In the genomic region with DNA sequence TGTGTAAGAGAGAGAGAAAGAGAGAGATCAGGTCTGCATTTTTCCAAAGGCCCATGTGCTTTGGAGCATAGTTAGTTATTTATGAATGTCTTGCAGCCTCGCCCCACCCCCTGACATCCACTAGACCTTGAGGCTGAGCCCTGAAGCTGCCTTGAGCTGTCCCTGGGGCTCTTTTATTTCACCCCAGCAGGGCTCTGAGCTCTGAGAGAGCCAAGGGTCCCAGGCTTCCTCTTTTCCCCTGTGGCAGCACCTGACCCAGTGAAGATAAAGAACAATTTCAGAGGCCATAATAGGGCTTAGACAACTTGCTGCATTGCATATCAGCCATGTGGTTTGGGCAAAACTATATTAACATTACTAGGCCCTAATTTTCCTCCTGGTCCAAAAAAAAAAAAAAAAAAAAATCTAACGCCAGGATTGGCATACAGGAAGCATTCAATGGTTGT, we compare ENCODE assay signal across 11 mouse cellular contexts.
DNase-seq lines count a peak whose midpoint lies in the region; ATAC-seq and TF ChIP-seq lines count a peak whose summit lies in the region.
"Had no signal": no experiment of that assay in that cellular context is flagged by ENCODE, and none has a peak within 500 bp of the region (broad histone marks: within the 10 kb centered on the region; RNA-seq: fewer than 3 reads in every experiment).

No protein-coding gene starts in this region.

- no peak for TF ChIP-seq POLR2A in myocyte (IDR thresholded peaks at IDR 0.05; ENCODE audit: insufficient read length, low read depth)

- WGBS in midbrain, embryonic 16.5 days, result 79% methylated on average over 2 of the region's 2 CpGs
- WGBS in midbrain, embryonic 11.5 days, result 87% methylated on average over 2 of the region's 2 CpGs
- WGBS in embryonic facial prominence, embryonic 10.5 days, result 74% methylated on average over 2 of the region's 2 CpGs

- H3K27me3 ChIP-seq in midbrain, embryonic 16.5 days (ENCODE audit: control insufficient read depth, insufficient read depth, low read depth, low read length), result no peaks in the 10 kb centered on the region
- H3K27me3 ChIP-seq in midbrain, embryonic 11.5 days (ENCODE audit: control insufficient read depth, insufficient read depth, low read length), result no peaks in the 10 kb centered on the region
- no peaks in the 10 kb centered on the region for H3K27me3 ChIP-seq in embryonic facial prominence, embryonic 10.5 days (replicated peaks; ENCODE audit: low read depth, poor library complexity, severe bottlenecking)
- H3K27me3 ChIP-seq in myocyte (ENCODE audit: control insufficient read depth, insufficient read depth, insufficient read length), result no peaks in the 10 kb centered on the region

- no peak for DNase-seq in midbrain, embryonic 11.5 days (ENCODE audit: low spot score, missing footprints)
- DNase-seq in embryonic facial prominence, embryonic 10.5 days (ENCODE audit: low spot score), result no peak
- DNase-seq in kidney, adult 8-10 months, result peak; percentile 74 to 75
- DNase-seq in heart, adult 8-10 months (ENCODE audit: low spot score), result no peak
- no peak for DNase-seq in spleen, postnatal 4 days (ENCODE audit: low spot score in 2 of 2)
- DNase-seq: heart, adult 11 months; thymus, postnatal 4 days had no signal

- no peak overlapping the region for H3ac ChIP-seq in myocyte (ENCODE audit: control insufficient read depth, insufficient read length)

- H3K4me1 ChIP-seq in midbrain, embryonic 16.5 days (ENCODE audit: control insufficient read depth, insufficient read depth, low read length), result peaks cover 13% of the 10 kb centered on the region
- H3K4me1 ChIP-seq in midbrain, embryonic 11.5 days (ENCODE audit: control insufficient read depth, insufficient read depth, low read length), result peaks cover 16% of the 10 kb centered on the region
- H3K4me1 ChIP-seq in embryonic facial prominence, embryonic 10.5 days, result peaks cover 73% of the 10 kb centered on the region

- no peak overlapping the region for H3K4me2 ChIP-seq in midbrain, embryonic 16.5 days (ENCODE audit: low read length)
- no peak overlapping the region for H3K4me2 ChIP-seq in midbrain, embryonic 11.5 days
- peak overlapping the region; percentile 36 for H3K4me2 ChIP-seq in myocyte (ENCODE audit: low read depth)

- no peaks in the 10 kb centered on the region for H3K9me3 ChIP-seq in midbrain, embryonic 16.5 days (replicated peaks; ENCODE audit: control insufficient read depth, low read length, poor library complexity, severe bottlenecking)
- H3K9me3 ChIP-seq in midbrain, embryonic 11.5 days (ENCODE audit: control insufficient read depth, low read length), result no peaks in the 10 kb centered on the region
- H3K9me3 ChIP-seq in embryonic facial prominence, embryonic 10.5 days, result no peaks in the 10 kb centered on the region

- ATAC-seq in midbrain, embryonic 16.5 days, result no peak
- ATAC-seq in midbrain, embryonic 11.5 days (ENCODE audit: low FRiP score), result no peak
- ATAC-seq: inflammation-experienced regulatory T-cells, adult 6 months had no signal

- H3K79me2 ChIP-seq in myocyte (ENCODE audit: control insufficient read depth, insufficient read depth), result no peaks in the 10 kb centered on the region

- H3K36me3 ChIP-seq in midbrain, embryonic 16.5 days (ENCODE audit: control insufficient read depth, insufficient read depth, low read length), result no peaks in the 10 kb centered on the region
- H3K36me3 ChIP-seq in midbrain, embryonic 11.5 days (ENCODE audit: control insufficient read depth, insufficient read depth, low read length), result peaks cover 9% of the 10 kb centered on the region
- H3K36me3 ChIP-seq in embryonic facial prominence, embryonic 10.5 days (replicated peaks), result peaks cover 84% of the 10 kb centered on the region
- no peaks in the 10 kb centered on the region for H3K36me3 ChIP-seq in myocyte (ENCODE audit: control insufficient read depth, insufficient read depth)

- no peak overlapping the region for H3K9ac ChIP-seq in midbrain, embryonic 16.5 days (ENCODE audit: low read depth, low read length)
- H3K9ac ChIP-seq in midbrain, embryonic 11.5 days (ENCODE audit: low read length), result no peak overlapping the region

- H3K27ac ChIP-seq in midbrain, embryonic 16.5 days (ENCODE audit: low read length), result 0 out of 2 replicates have a peak overlapping the region, but pooled peaks have one; percentile 24
- no peak overlapping the region for H3K27ac ChIP-seq in midbrain, embryonic 11.5 days (ENCODE audit: low read depth, low read length)
- peak overlapping the region; percentile 21; the same call in 1 of the 2 replicates for H3K27ac ChIP-seq in embryonic facial prominence, embryonic 10.5 days (replicated peaks)
- H3K27ac ChIP-seq: macrophage had no signal

- H3K4me3 ChIP-seq in midbrain, embryonic 16.5 days (ENCODE audit: low read depth, low read length), result no peak overlapping the region
- no peak overlapping the region for H3K4me3 ChIP-seq in midbrain, embryonic 11.5 days (ENCODE audit: low read depth, low read length)
- H3K4me3 ChIP-seq in embryonic facial prominence, embryonic 10.5 days, result no peak overlapping the region
- no peak overlapping the region for H3K4me3 ChIP-seq in myocyte

TF ChIP-seq in myocyte, 11 proteins besides CTCF, POLR2A, EP300 and RAD21:
- no peak for TF ChIP-seq MYOG (IDR thresholded peaks at IDR 0.05; ENCODE audit: control insufficient read depth in 1 of 3, insufficient read depth in 1 of 3, insufficient read length in 2 of 3, low read depth in 2 of 3)
- no peak for TF ChIP-seq REST (IDR thresholded peaks at IDR 0.05; ENCODE audit: insufficient read depth, insufficient read length)
- TF ChIP-seq USF1 (IDR thresholded peaks at IDR 0.05; ENCODE audit: low read depth), result no peak
- TF ChIP-seq TCF12 (IDR thresholded peaks at IDR 0.05; ENCODE audit: insufficient read depth, poor library complexity, severe bottlenecking), result no peak
- TF ChIP-seq CEBPB (IDR thresholded peaks at IDR 0.05; ENCODE audit: insufficient read depth, poor library complexity, severe bottlenecking), result no peak
- no peak for TF ChIP-seq MYOD1 (IDR thresholded peaks at IDR 0.05; ENCODE audit: control insufficient read depth in 1 of 3, insufficient read length in 2 of 3, low read depth in 2 of 3)
- no peak for TF ChIP-seq POLR2AphosphoS2 (IDR thresholded peaks at IDR 0.05; ENCODE audit: insufficient read length, low read depth)
- no peak for TF ChIP-seq E2F4 (IDR thresholded peaks at IDR 0.05; ENCODE audit: insufficient read depth)
- TF ChIP-seq MAX (IDR thresholded peaks at IDR 0.05; ENCODE audit: low read depth), result no peak

Comparison
In these comparisons a context has a peak if more than half of its experiments do, and no peak if none do; other contexts are left out.
1. DNase-seq: peak in kidney, adult 8-10 months (2 of 2); none in midbrain, embryonic 11.5 days (single experiment), embryonic facial prominence, embryonic 10.5 days (single experiment), heart, adult 8-10 months (single experiment) and spleen, postnatal 4 days (0 of 2).